Mouse (Mus musculus): Measurements from ENCODE around the gene Tpm1. TPM values are rescaled to one million over a fixed set of nuclear protein-coding genes. Genes with fewer than 3 reads are reported as not detected.

Gene Tpm1
- total RNA-seq, 2 experiments from 2014 or later, result 230 to 252 TPM

- no peak for DNase-seq (ENCODE audit: low spot score in 2 of 2)
Measured at GRCm38 (mm10) chr9:66990046-66990445, 59.2 kb downstream of the Tpm1 start.

GRCm38 (mm10) chr9:66989581-66989980 lies 59.6 kb downstream of the Tpm1 start:
- no peak for DNase-seq (ENCODE audit: low spot score in 2 of 2)

- DNase-seq (ENCODE audit: low spot score in 2 of 2), result no peak
Measured at GRCm38 (mm10) chr9:66988888-66989414, 60.3 kb downstream of the Tpm1 start.

GRCm38 (mm10) chr9:66988198-66988887 lies 60.9 kb downstream of the Tpm1 start:
- DNase-seq (ENCODE audit: low spot score in 2 of 2), result no peak

GRCm38 (mm10) chr9:66985377-66985776 lies 63.8 kb downstream of the Tpm1 start:
- DNase-seq (ENCODE audit: low spot score in 2 of 2), result no peak

- DNase-seq (ENCODE audit: low spot score in 2 of 2), result no peak
Measured at GRCm38 (mm10) chr9:66982085-66982484, 67.1 kb downstream of the Tpm1 start.

- peak; percentile 65 to 77 for DNase-seq (ENCODE audit: low spot score in 2 of 2)
Measured at GRCm38 (mm10) chr9:66980458-66980857, 68.7 kb downstream of the Tpm1 start.

GRCm38 (mm10) chr9:66978468-66978867 lies 70.7 kb downstream of the Tpm1 start:
- DNase-seq (ENCODE audit: low spot score in 2 of 2), result no peak

- peak in 1 of 2 experiments; percentile 30 for DNase-seq (ENCODE audit: low spot score in 2 of 2)
Measured at GRCm38 (mm10) chr9:66977982-66978381, 71.2 kb downstream of the Tpm1 start.

- no peak for DNase-seq (ENCODE audit: low spot score in 2 of 2)
Measured at GRCm38 (mm10) chr9:66977121-66977520, 72.1 kb downstream of the Tpm1 start.

- DNase-seq (ENCODE audit: low spot score in 2 of 2), result peak; percentile 90 to 94
Measured at GRCm38 (mm10) chr9:66975239-66975645, 74.0 kb downstream of the Tpm1 start, which contains the start of gene Lactb. Gene Lactb, minus strand, starts transcription at chr9:66975484.

GRCm38 (mm10) chr9:66974721-66975225 lies 74.4 kb downstream of the Tpm1 start:
- DNase-seq (ENCODE audit: low spot score in 2 of 2), result peak; percentile 45 to 62

Other genes with a start within 250 kb of the Tpm1 start
- gene Aph1c, start 214.7 kb downstream of the Tpm1 start, total RNA-seq (2021), result 1 to 10 TPM; 5.2 to 5.3 TPM
- 10 to 100 TPM; 31.6 to 33.7 TPM for gene Rab8b, start 129.7 kb downstream of the Tpm1 start, total RNA-seq (2021)
- gene Rps27l, start 103.3 kb downstream of the Tpm1 start, total RNA-seq (2021), result 10 to 100 TPM; 49.5 to 53.1 TPM
- 10 to 100 TPM; 15.2 to 18.0 TPM for gene Lactb, start 73.9 kb downstream of the Tpm1 start, total RNA-seq (2021)

All from layer of hippocampus, postnatal 14 days (tissue).